Mouse (Mus musculus) heart, embryonic 12.5 days (tissue): ENCODE data around the gene Capn7. TPM values are rescaled to one million over a fixed set of nuclear protein-coding genes. Genes with fewer than 3 reads are reported as not detected.

Source experiments
- ATAC-seq: fragments of 200-750 bp; cut with Nextera tagmentation; 2 replicates; pipeline ENCODE4 v1.8.0; 2017; ENCODE audit warnings: moderate TSS enrichment, moderate library complexity; ENCODE audit not compliant: insufficient number of reproducible peaks, low FRiP score
- H3K27ac ChIP-seq: fragments of 300-500 bp; sonication (generic); 2 replicates; pipeline ENCODE4 v1.5.1; 2016; ENCODE audit warnings: mild to moderate bottlenecking, moderate library complexity; ENCODE audit not compliant: poor library complexity, severe bottlenecking
- H3K27me3 ChIP-seq: fragments of 300-500 bp; sonication (generic); replicated peaks from 2 replicates; pipeline ENCODE4 v1.6.1; 2016; ENCODE audit warnings: mild to moderate bottlenecking, moderate library complexity
- H3K36me3 ChIP-seq: fragments of 300-500 bp; sonication (generic); 2 replicates; pipeline ENCODE4 v1.6.1; 2016; ENCODE audit warnings: mild to moderate bottlenecking, moderate library complexity
- H3K4me1 ChIP-seq: fragments of 300-500 bp; sonication (generic); replicated peaks from 2 replicates; pipeline ENCODE4 v1.6.1; 2016; ENCODE audit warnings: mild to moderate bottlenecking
- H3K4me2 ChIP-seq: fragments of 300-500 bp; sonication (generic); 2 replicates; pipeline ENCODE4 v1.6.1; 2016; ENCODE audit warnings: mild to moderate bottlenecking, moderate library complexity
- H3K4me3 ChIP-seq: fragments of 300-500 bp; sonication (generic); 2 replicates; pipeline ENCODE4 v1.5.1; 2016; ENCODE audit warnings: mild to moderate bottlenecking
- H3K9ac ChIP-seq: fragments of 300-500 bp; sonication (generic); 2 replicates; pipeline ENCODE4 v1.6.1; 2016; ENCODE audit warnings: mild to moderate bottlenecking, moderate library complexity
- H3K9me3 ChIP-seq: fragments of 300-500 bp; sonication (generic); replicated peaks from 2 replicates; pipeline ENCODE4 v1.6.1; 2016; ENCODE audit warnings: mild to moderate bottlenecking, moderate library complexity
- WGBS: fragments of 180-500 bp; shearing (Covaris S2); methylation state at CpG from one replicate; pipeline ENCODE4 v1.1.7; 2016; 5-methylcytosine and 5-hydroxymethylcytosine counted together
- polyA plus RNA-seq: library from polyadenylated mRNA; unstranded; fragments of >200 nt; fragmentation: Nextera tagmentation; extraction: Ambion mirVana; gene quantifications from 2 replicates; pipeline ENCODE4 v1.2.1, GENCODE M21; 2016

The Capn7 gene
- polyA plus RNA-seq, 1 experiment from 2014 or later: 42.9 TPM

GRCm38 (mm10) chr14:31325551-31325950 is 10.9 kb upstream of the Capn7 start:
- H3K27me3 ChIP-seq: peaks cover 7% of the 10 kb centered on the region; the same call in 1 of the 2 replicates
- no peak overlapping the region for H3K4me3 ChIP-seq
- H3K4me1 ChIP-seq: peaks cover 3% of the 10 kb centered on the region; the same call in 1 of the 2 replicates
- no peak for ATAC-seq
- no peak overlapping the region for H3K4me2 ChIP-seq
- no peaks in the 10 kb centered on the region for H3K9me3 ChIP-seq
- H3K9ac ChIP-seq: no peak overlapping the region
- H3K36me3 ChIP-seq: no peaks in the 10 kb centered on the region
- WGBS: 46% methylated on average over 5 of the region's 5 CpGs
- no peak overlapping the region for H3K27ac ChIP-seq

GRCm38 (mm10) chr14:31326770-31327169 is 9.7 kb upstream of the Capn7 start:
- Histone ChIP-seq H3K36me3 (no peaks in the 10 kb centered on the region), H3K9ac (no peak overlapping the region), H3K4me3 (no peak overlapping the region), H3K27ac (no peak overlapping the region), H3K9me3 (no peaks in the 10 kb centered on the region), H3K4me1 (peaks cover 3% of the 10 kb centered on the region; the same call in 1 of the 2 replicates), H3K4me2 (no peak overlapping the region), H3K27me3 (peaks cover 6% of the 10 kb centered on the region; the same call in 1 of the 2 replicates)
- 72% methylated on average over 7 of the region's 7 CpGs for WGBS
- no peak for ATAC-seq

- no peak overlapping the region for H3K9ac ChIP-seq
- H3K4me3 ChIP-seq: no peak overlapping the region
- H3K4me2 ChIP-seq: no peak overlapping the region
- H3K27me3 ChIP-seq: peaks cover 6% of the 10 kb centered on the region; the same call in 1 of the 2 replicates
- no peak overlapping the region for H3K27ac ChIP-seq
- no peaks in the 10 kb centered on the region for H3K9me3 ChIP-seq
- no peaks in the 10 kb centered on the region for H3K36me3 ChIP-seq
- ATAC-seq: no peak
- 79% methylated on average over 1 of the region's 1 CpGs for WGBS
- peaks cover 3% of the 10 kb centered on the region; the same call in 1 of the 2 replicates for H3K4me1 ChIP-seq
Measured at GRCm38 (mm10) chr14:31327196-31327595, 9.2 kb upstream of the Capn7 start.

- ATAC-seq: no peak
- no peak overlapping the region for H3K4me3 ChIP-seq
- WGBS: 60% methylated on average over 4 of the region's 4 CpGs
- H3K4me1 ChIP-seq: peaks cover 3% of the 10 kb centered on the region; the same call in 1 of the 2 replicates
- H3K27me3 ChIP-seq: peaks cover 6% of the 10 kb centered on the region; the same call in 1 of the 2 replicates
- H3K9ac ChIP-seq: no peak overlapping the region
- H3K9me3 ChIP-seq: no peaks in the 10 kb centered on the region
- no peaks in the 10 kb centered on the region for H3K36me3 ChIP-seq
- H3K4me2 ChIP-seq: no peak overlapping the region
- H3K27ac ChIP-seq: no peak overlapping the region
Measured at GRCm38 (mm10) chr14:31327681-31328080, 8.8 kb upstream of the Capn7 start.

GRCm38 (mm10) chr14:31329741-31330140 is 6.7 kb upstream of the Capn7 start:
- no peak overlapping the region for H3K27ac ChIP-seq
- H3K27me3 ChIP-seq: peaks cover 6% of the 10 kb centered on the region; the same call in 1 of the 2 replicates
- H3K9ac ChIP-seq: no peak overlapping the region
- ATAC-seq: no peak
- no peaks in the 10 kb centered on the region for H3K4me1 ChIP-seq
- no peak overlapping the region for H3K4me3 ChIP-seq
- WGBS: 29% methylated on average over 2 of the region's 2 CpGs
- H3K36me3 ChIP-seq: no peaks in the 10 kb centered on the region
- H3K4me2 ChIP-seq: no peak overlapping the region
- H3K9me3 ChIP-seq: no peaks in the 10 kb centered on the region

- Histone ChIP-seq H3K4me3 (no peak overlapping the region), H3K4me1 (no peaks in the 10 kb centered on the region), H3K36me3 (no peaks in the 10 kb centered on the region), H3K9ac (no peak overlapping the region), H3K27me3 (peaks cover 6% of the 10 kb centered on the region; the same call in 1 of the 2 replicates), H3K27ac (no peak overlapping the region), H3K9me3 (no peaks in the 10 kb centered on the region), H3K4me2 (no peak overlapping the region)
- 66% methylated on average over 4 of the region's 4 CpGs for WGBS
- no peak for ATAC-seq
Measured at GRCm38 (mm10) chr14:31330957-31331356, 5.5 kb upstream of the Capn7 start.

GRCm38 (mm10) chr14:31335765-31336164 is 673 bp upstream of the Capn7 start:
- H3K4me2 ChIP-seq: peak overlapping the region; percentile 79
- H3K27me3 ChIP-seq: no peaks in the 10 kb centered on the region
- H3K4me3 ChIP-seq: peak overlapping the region; percentile 97
- no peak overlapping the region for H3K27ac ChIP-seq
- H3K9ac ChIP-seq: no peak overlapping the region
- H3K4me1 ChIP-seq: peaks cover 15% of the 10 kb centered on the region
- no peak for ATAC-seq
- WGBS: 48% methylated on average over 3 of the region's 3 CpGs
- H3K36me3 ChIP-seq: peaks cover 3% of the 10 kb centered on the region; the same call in 1 of the 2 replicates
- H3K9me3 ChIP-seq: no peaks in the 10 kb centered on the region

- Histone ChIP-seq H3K36me3 (peaks cover 10% of the 10 kb centered on the region), H3K27ac (peak overlapping the region; percentile 100), H3K4me2 (peak overlapping the region; percentile 79), H3K27me3 (no peaks in the 10 kb centered on the region), H3K4me3 (peak overlapping the region; percentile 97), H3K9me3 (no peaks in the 10 kb centered on the region), H3K9ac (peak overlapping the region; percentile 98), H3K4me1 (peaks cover 15% of the 10 kb centered on the region)
- no peak for ATAC-seq
- WGBS: 24% methylated on average over 7 of the region's 7 CpGs
Measured at GRCm38 (mm10) chr14:31337406-31337805, 968 bp downstream of the Capn7 start.

- Histone ChIP-seq H3K27me3 (no peaks in the 10 kb centered on the region), H3K4me3 (peak overlapping the region; percentile 97), H3K4me2 (peak overlapping the region; percentile 79), H3K9me3 (no peaks in the 10 kb centered on the region), H3K36me3 (peaks cover 10% of the 10 kb centered on the region), H3K27ac (no peak overlapping the region), H3K9ac (peak overlapping the region; percentile 54; the same call in 1 of the 2 replicates), H3K4me1 (peaks cover 16% of the 10 kb centered on the region)
- ATAC-seq: no peak
Measured at GRCm38 (mm10) chr14:31337947-31338346, 1.5 kb downstream of the Capn7 start.

- Histone ChIP-seq H3K9me3 (no peaks in the 10 kb centered on the region), H3K36me3 (peaks cover 37% of the 10 kb centered on the region), H3K4me1 (peaks cover 16% of the 10 kb centered on the region), H3K9ac (peak overlapping the region; percentile 41; the same call in 1 of the 2 replicates), H3K4me2 (peak overlapping the region; percentile 59), H3K4me3 (no peak overlapping the region), H3K27ac (peak overlapping the region; percentile 86), H3K27me3 (no peaks in the 10 kb centered on the region)
- 48% methylated on average over 8 of the region's 8 CpGs for WGBS
- ATAC-seq: no peak
Measured at GRCm38 (mm10) chr14:31343241-31343640, 6.8 kb downstream of the Capn7 start.

- Histone ChIP-seq H3K27me3 (no peaks in the 10 kb centered on the region), H3K4me3 (no peak overlapping the region), H3K27ac (no peak overlapping the region), H3K4me2 (no peak overlapping the region), H3K9ac (no peak overlapping the region), H3K4me1 (peaks cover 12% of the 10 kb centered on the region; the same call in 1 of the 2 replicates), H3K36me3 (peaks cover 45% of the 10 kb centered on the region), H3K9me3 (no peaks in the 10 kb centered on the region)
- WGBS: 82% methylated on average over 1 of the region's 1 CpGs
- no peak for ATAC-seq
Measured at GRCm38 (mm10) chr14:31345367-31345766, 8.9 kb downstream of the Capn7 start.

- no peaks in the 10 kb centered on the region for H3K27me3 ChIP-seq
- no peak for ATAC-seq
- H3K4me2 ChIP-seq: no peak overlapping the region
- H3K9me3 ChIP-seq: no peaks in the 10 kb centered on the region
- no peak overlapping the region for H3K27ac ChIP-seq
- no peak overlapping the region for H3K4me3 ChIP-seq
- H3K9ac ChIP-seq: no peak overlapping the region
- 79% methylated on average over 2 of the region's 2 CpGs for WGBS
- peaks cover 63% of the 10 kb centered on the region for H3K36me3 ChIP-seq
- no peaks in the 10 kb centered on the region for H3K4me1 ChIP-seq
Measured at GRCm38 (mm10) chr14:31362236-31362635, 25.8 kb downstream of the Capn7 start.
